In the genomic region with DNA sequence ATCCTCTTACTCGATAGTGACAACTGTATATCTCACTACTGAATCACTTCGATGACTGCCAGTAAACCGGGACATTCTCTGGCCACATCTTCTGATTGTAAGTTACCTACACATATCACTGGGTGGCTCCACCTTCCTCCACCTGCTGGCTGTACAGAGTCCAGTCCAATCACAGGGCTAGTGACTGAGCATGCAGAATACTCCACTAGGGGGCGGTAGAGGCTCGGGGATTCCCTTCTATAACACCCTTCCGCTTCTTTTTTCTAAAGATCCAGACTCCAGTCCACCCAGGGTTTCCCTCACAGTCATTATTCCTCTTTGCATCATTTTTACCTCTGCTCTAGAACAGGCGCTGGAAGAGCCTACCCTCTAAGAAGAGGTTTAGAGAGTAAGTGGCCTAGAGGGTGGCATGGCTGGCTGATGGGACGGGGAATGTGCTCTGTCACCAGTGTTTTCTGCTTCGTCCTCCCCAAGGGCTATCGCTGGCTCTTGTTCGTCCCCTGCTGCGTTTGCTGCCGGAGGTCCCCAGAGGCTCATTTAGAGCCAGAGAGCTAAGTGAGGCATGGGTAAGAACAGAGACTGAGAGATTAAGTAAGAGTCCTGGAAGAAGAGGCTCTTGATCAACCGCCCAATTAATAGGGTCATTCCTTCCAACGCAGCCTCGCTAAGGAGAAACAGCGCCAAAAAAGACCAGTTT, we compare ENCODE assay signal across 8 mouse cellular contexts. TPM values are rescaled to one million over a fixed set of nuclear protein-coding genes. Genes with fewer than 3 reads are reported as not detected.
A peak's percentile ranks its signal among the peaks of the same experiment; 100 is the strongest.
DNase-seq lines count a peak whose midpoint lies in the region; ATAC-seq and TF ChIP-seq lines count a peak whose summit lies in the region.

No protein-coding gene starts in this region.

- H3K9ac ChIP-seq in embryonic facial prominence, embryonic 14.5 days (ENCODE audit: low read depth, low read length), result 0 out of 2 replicates have a peak overlapping the region, but pooled peaks have one; percentile 26
- H3K9ac ChIP-seq in limb, embryonic 13.5 days, result no peak overlapping the region
- H3K9ac ChIP-seq in midbrain, embryonic 15.5 days, result 0 out of 2 replicates have a peak overlapping the region, but pooled peaks have one; percentile 5

- TF ChIP-seq CTCF in spleen, adult 2 months (IDR thresholded peaks at IDR 0.05; ENCODE audit: extremely low read depth, insufficient read depth, insufficient read length, insufficient replicate concordance), result peak; percentile 87; the same call in 1 of the 2 replicates

- ATAC-seq in embryonic facial prominence, embryonic 14.5 days (ENCODE audit: low read depth), result peak; percentile 85
- peak; percentile 74 for ATAC-seq in limb, embryonic 13.5 days (ENCODE audit: low FRiP score, low read depth)
- 0 out of 2 replicates have a peak, but pooled peaks have one; percentile 59 for ATAC-seq in midbrain, embryonic 15.5 days (replicated peaks)

- WGBS in embryonic facial prominence, embryonic 14.5 days, result 27% methylated on average over 17 of the region's 17 CpGs
- WGBS in heart, embryonic 10.5 days, result 22% methylated on average over 17 of the region's 17 CpGs
- 31% methylated on average over 17 of the region's 17 CpGs for WGBS in limb, embryonic 13.5 days
- 23% methylated on average over 17 of the region's 17 CpGs for WGBS in midbrain, embryonic 15.5 days
- WGBS in spleen, adult 2 months, result 40% methylated on average over 17 of the region's 17 CpGs

- peak overlapping the region; percentile 28 for H3K4me2 ChIP-seq in embryonic facial prominence, embryonic 14.5 days (ENCODE audit: low read depth, low read length)
- H3K4me2 ChIP-seq in limb, embryonic 13.5 days (replicated peaks), result peak overlapping the region; percentile 51
- H3K4me2 ChIP-seq in midbrain, embryonic 15.5 days, result peak overlapping the region; percentile 35; the same call in 1 of the 2 replicates

- H3K4me3 ChIP-seq in embryonic facial prominence, embryonic 14.5 days (ENCODE audit: low read depth, low read length), result no peak overlapping the region
- H3K4me3 ChIP-seq in heart, embryonic 10.5 days, result peak overlapping the region; percentile 44
- no peak overlapping the region for H3K4me3 ChIP-seq in limb, embryonic 13.5 days
- no peak overlapping the region for H3K4me3 ChIP-seq in midbrain, embryonic 15.5 days
- no peak overlapping the region for H3K4me3 ChIP-seq in spleen, adult 2 months (ENCODE audit: extremely low read depth, insufficient read depth, insufficient read length)

- no peaks in the 10 kb centered on the region for H3K9me3 ChIP-seq in embryonic facial prominence, embryonic 14.5 days (ENCODE audit: control insufficient read depth, low read length)
- H3K9me3 ChIP-seq in heart, embryonic 10.5 days, result no peaks in the 10 kb centered on the region
- no peaks in the 10 kb centered on the region for H3K9me3 ChIP-seq in limb, embryonic 13.5 days
- no peaks in the 10 kb centered on the region for H3K9me3 ChIP-seq in midbrain, embryonic 15.5 days

- H3K27ac ChIP-seq in embryonic facial prominence, embryonic 14.5 days (replicated peaks; ENCODE audit: low read depth, low read length), result no peak overlapping the region
- H3K27ac ChIP-seq in heart, embryonic 10.5 days, result peak overlapping the region; percentile 52
- H3K27ac ChIP-seq in limb, embryonic 13.5 days, result no peak overlapping the region
- H3K27ac ChIP-seq in midbrain, embryonic 15.5 days, result no peak overlapping the region
- H3K27ac ChIP-seq in spleen, adult 2 months (ENCODE audit: insufficient read depth, low read length), result no peak overlapping the region

- no peaks in the 10 kb centered on the region for H3K4me1 ChIP-seq in embryonic facial prominence, embryonic 14.5 days (ENCODE audit: control insufficient read depth, insufficient read depth, low read length)
- H3K4me1 ChIP-seq in heart, embryonic 10.5 days, result peaks cover 37% of the 10 kb centered on the region
- peaks cover 13% of the 10 kb centered on the region; the same call in 1 of the 2 replicates for H3K4me1 ChIP-seq in limb, embryonic 13.5 days
- peaks cover 9% of the 10 kb centered on the region for H3K4me1 ChIP-seq in midbrain, embryonic 15.5 days
- peaks cover 28% of the 10 kb centered on the region; the same call in 1 of the 2 replicates for H3K4me1 ChIP-seq in spleen, adult 2 months (ENCODE audit: control insufficient read depth, insufficient read depth, insufficient read length)

- no peak; the same call in 1 of the 2 replicates for TF ChIP-seq POLR2A in spleen, adult 2 months (IDR thresholded peaks at IDR 0.05; ENCODE audit: low read depth, low read length)

- peak; percentile 88 for DNase-seq in 416B (ENCODE audit: low read depth)
- DNase-seq in adrenal gland, postnatal 4 days (ENCODE audit: low spot score in 2 of 2), result peak; percentile 60 to 74
- peak; percentile 89 for DNase-seq in embryonic facial prominence, embryonic 14.5 days (ENCODE audit: low spot score)
- DNase-seq in heart, embryonic 10.5 days (ENCODE audit: low spot score), result peak; percentile 93
- DNase-seq in kidney, adult 9 months, result peak; percentile 95
- DNase-seq in spleen, adult 2 months (ENCODE audit: low read depth in 1 of 2, low spot score in 2 of 2), result peak; percentile 86

- 0 out of 2 replicates have a peak, but pooled peaks cover 2% of the 10 kb centered on the region for H3K27me3 ChIP-seq in embryonic facial prominence, embryonic 14.5 days (replicated peaks; ENCODE audit: control insufficient read depth, insufficient read depth, low read length)
- H3K27me3 ChIP-seq in heart, embryonic 10.5 days (ENCODE audit: insufficient read depth, poor library complexity, severe bottlenecking), result no peaks in the 10 kb centered on the region
- H3K27me3 ChIP-seq in limb, embryonic 13.5 days, result no peaks in the 10 kb centered on the region
- 0 out of 2 replicates have a peak, but pooled peaks cover 2% of the 10 kb centered on the region for H3K27me3 ChIP-seq in midbrain, embryonic 15.5 days (replicated peaks)
- no peaks in the 10 kb centered on the region for H3K27me3 ChIP-seq in spleen, adult 2 months (ENCODE audit: control insufficient read depth, insufficient read depth, low read length)

- no peaks in the 10 kb centered on the region for H3K36me3 ChIP-seq in embryonic facial prominence, embryonic 14.5 days (ENCODE audit: control insufficient read depth, insufficient read depth, low read length)
- H3K36me3 ChIP-seq in heart, embryonic 10.5 days, result no peaks in the 10 kb centered on the region
- H3K36me3 ChIP-seq in limb, embryonic 13.5 days, result no peaks in the 10 kb centered on the region
- H3K36me3 ChIP-seq in midbrain, embryonic 15.5 days (replicated peaks), result no peaks in the 10 kb centered on the region
- H3K36me3 ChIP-seq in spleen, adult 2 months (ENCODE audit: control insufficient read depth, insufficient read depth, low read length), result no peaks in the 10 kb centered on the region

RNA-seq across cellular contexts. Expression of a gene that starts 16.9 kb away (rescaled TPM):
- 10 to 100 TPM; 26.2 TPM for total RNA-seq in adrenal gland, postnatal 4 days (2021)
- polyA plus RNA-seq in embryonic facial prominence, embryonic 14.5 days (2014; fragmentation: Nextera tagmentation; extraction: Ambion mirVana), result 10.4 and 10.8 TPM in 2 replicates
- 11.7 and 13.1 TPM in 2 replicates for polyA plus RNA-seq in heart, embryonic 10.5 days (2016; fragmentation: Nextera tagmentation; extraction: Ambion mirVana)
- polyA plus RNA-seq in limb, embryonic 13.5 days (2015; fragmentation: Nextera tagmentation; extraction: Ambion mirVana), result 18.2 and 21.1 TPM in 2 replicates
- polyA plus RNA-seq in midbrain, embryonic 15.5 days (2015; fragmentation: Nextera tagmentation; extraction: Ambion mirVana), result 11.3 and 11.6 TPM in 2 replicates
- polyA plus RNA-seq in spleen, adult 2 months (2012; rRNA removed), result 17.5 and 22.4 TPM in 2 replicates
